ENCODE assay signal across 14 mouse cellular contexts in genomic region chr2:93099780-93100179, GRCm38 (mm10). TPM values are rescaled to one million over a fixed set of nuclear protein-coding genes. Genes with fewer than 3 reads are reported as not detected.
DNase-seq lines count a peak whose midpoint lies in the region; ATAC-seq and TF ChIP-seq lines count a peak whose summit lies in the region.
"Had no signal": no experiment of that assay in that cellular context is flagged by ENCODE, and none has a peak within 500 bp of the region (broad histone marks: within the 10 kb centered on the region; RNA-seq: fewer than 3 reads in every experiment).

No protein-coding gene starts in this region.

- H3K4me2 ChIP-seq in forebrain, embryonic 12.5 days = no peak overlapping the region
- no peak overlapping the region for H3K4me2 ChIP-seq in forebrain, embryonic 13.5 days
- H3K4me2 ChIP-seq in lung, embryonic 14.5 days = no peak overlapping the region
- H3K4me2 ChIP-seq in heart, embryonic 15.5 days = no peak overlapping the region
- H3K4me2 ChIP-seq: lung, embryonic 15.5 days had no signal

- H3K4me1 ChIP-seq in forebrain, embryonic 12.5 days = peaks cover 10% of the 10 kb centered on the region
- H3K4me1 ChIP-seq in forebrain, embryonic 13.5 days = peaks cover 16% of the 10 kb centered on the region; the same call in 1 of the 2 replicates
- H3K4me1 ChIP-seq in lung, embryonic 14.5 days (ENCODE audit: insufficient read depth) = 0 out of 2 replicates have a peak, but pooled peaks cover 3% of the 10 kb centered on the region
- H3K4me1 ChIP-seq in lung, adult 2 months (ENCODE audit: control insufficient read depth, insufficient read depth, low read length) = no peaks in the 10 kb centered on the region
- H3K4me1 ChIP-seq in heart, embryonic 15.5 days (replicated peaks) = peaks cover 16% of the 10 kb centered on the region
- H3K4me1 ChIP-seq in cerebellum, adult 2 months (ENCODE audit: control insufficient read depth, insufficient read depth, low read length) = no peaks in the 10 kb centered on the region

- 0 out of 2 replicates have a peak overlapping the region, but pooled peaks have one; percentile 31 for H3K27ac ChIP-seq in forebrain, embryonic 12.5 days
- no peak overlapping the region for H3K27ac ChIP-seq in forebrain, embryonic 13.5 days
- H3K27ac ChIP-seq in lung, embryonic 14.5 days (ENCODE audit: low read depth) = no peak overlapping the region
- H3K27ac ChIP-seq in heart, embryonic 15.5 days = no peak overlapping the region
- no peak overlapping the region for H3K27ac ChIP-seq in cerebellum, adult 2 months (ENCODE audit: insufficient read depth, low read length)
- H3K27ac ChIP-seq: left cerebral cortex, adult 2 months; lung, embryonic 15.5 days had no signal

- WGBS in forebrain, embryonic 12.5 days = 67% methylated on average over 3 of the region's 3 CpGs
- 66% methylated on average over 3 of the region's 3 CpGs for WGBS in forebrain, embryonic 13.5 days
- WGBS in lung, embryonic 14.5 days = 28% methylated on average over 3 of the region's 3 CpGs
- WGBS in lung, adult 2 months = 56% methylated on average over 3 of the region's 3 CpGs
- 13% methylated on average over 3 of the region's 3 CpGs for WGBS in heart, embryonic 15.5 days
- 57% methylated on average over 3 of the region's 3 CpGs for WGBS in cerebellum, adult 2 months

- DNase-seq in lung, embryonic 14.5 days = no peak
- no peak for DNase-seq in lung, adult 2 months
- peak; percentile 14 for DNase-seq in adrenal gland, postnatal 10 days
- no peak for DNase-seq in cerebellum, adult 2 months
- DNase-seq: cerebellum, postnatal 25 days; kidney, adult 8-10 months; retina, postnatal 1 day; thymus, postnatal 25 days had no signal

- no peak for TF ChIP-seq POLR2A in lung, adult 2 months (IDR thresholded peaks at IDR 0.05; ENCODE audit: borderline replicate concordance, extremely low read depth, low read depth, low read length)
- TF ChIP-seq POLR2A in cerebellum, adult 2 months (IDR thresholded peaks at IDR 0.05; ENCODE audit: borderline replicate concordance, insufficient read depth, low read length) = no peak

- H3K36me3 ChIP-seq in forebrain, embryonic 12.5 days (replicated peaks) = no peaks in the 10 kb centered on the region
- no peaks in the 10 kb centered on the region for H3K36me3 ChIP-seq in forebrain, embryonic 13.5 days (ENCODE audit: poor library complexity, severe bottlenecking)
- no peaks in the 10 kb centered on the region for H3K36me3 ChIP-seq in lung, embryonic 14.5 days (ENCODE audit: insufficient read depth)
- H3K36me3 ChIP-seq in heart, embryonic 15.5 days = no peaks in the 10 kb centered on the region
- H3K36me3 ChIP-seq: lung, embryonic 15.5 days had no signal

- no peak overlapping the region for H3K9ac ChIP-seq in forebrain, embryonic 12.5 days
- no peak overlapping the region for H3K9ac ChIP-seq in forebrain, embryonic 13.5 days
- H3K9ac ChIP-seq in lung, embryonic 14.5 days = no peak overlapping the region
- H3K9ac ChIP-seq in heart, embryonic 15.5 days = no peak overlapping the region
- H3K9ac ChIP-seq: lung, embryonic 15.5 days had no signal

- no peaks in the 10 kb centered on the region for H3K9me3 ChIP-seq in forebrain, embryonic 12.5 days
- no peaks in the 10 kb centered on the region for H3K9me3 ChIP-seq in forebrain, embryonic 13.5 days (replicated peaks)
- H3K9me3 ChIP-seq in lung, embryonic 14.5 days (ENCODE audit: low read depth, low read length) = no peaks in the 10 kb centered on the region
- no peaks in the 10 kb centered on the region for H3K9me3 ChIP-seq in heart, embryonic 15.5 days (replicated peaks)
- H3K9me3 ChIP-seq: lung, embryonic 15.5 days had no signal

- no peaks in the 10 kb centered on the region for H3K27me3 ChIP-seq in forebrain, embryonic 12.5 days
- no peaks in the 10 kb centered on the region for H3K27me3 ChIP-seq in forebrain, embryonic 13.5 days
- no peaks in the 10 kb centered on the region for H3K27me3 ChIP-seq in lung, embryonic 14.5 days (ENCODE audit: insufficient read depth, low read length)
- H3K27me3 ChIP-seq in heart, embryonic 15.5 days = no peaks in the 10 kb centered on the region
- no peaks in the 10 kb centered on the region for H3K27me3 ChIP-seq in cerebellum, adult 2 months (ENCODE audit: control insufficient read depth, insufficient read depth, low read length)
- H3K27me3 ChIP-seq: lung, embryonic 15.5 days had no signal

- H3K4me3 ChIP-seq in forebrain, embryonic 12.5 days (replicated peaks) = no peak overlapping the region
- no peak overlapping the region for H3K4me3 ChIP-seq in forebrain, embryonic 13.5 days
- no peak overlapping the region for H3K4me3 ChIP-seq in lung, embryonic 14.5 days (ENCODE audit: low read depth, low read length)
- no peak overlapping the region for H3K4me3 ChIP-seq in lung, adult 2 months (replicated peaks; ENCODE audit: extremely low read depth, low read depth, low read length)
- no peak overlapping the region for H3K4me3 ChIP-seq in heart, embryonic 15.5 days
- no peak overlapping the region for H3K4me3 ChIP-seq in cerebellum, adult 2 months (replicated peaks; ENCODE audit: insufficient read depth, low read depth, low read length)
- H3K4me3 ChIP-seq: left cerebral cortex, adult 2 months; lung, embryonic 15.5 days had no signal

- TF ChIP-seq CTCF in lung, embryonic 14.5 days (IDR thresholded peaks at IDR 0.05; ENCODE audit: low read depth) = no peak
- TF ChIP-seq CTCF in lung, adult 2 months (IDR thresholded peaks at IDR 0.05; ENCODE audit: insufficient read depth, low read length) = no peak
- TF ChIP-seq CTCF in cerebellum, adult 2 months (IDR thresholded peaks at IDR 0.05; ENCODE audit: borderline replicate concordance, insufficient read depth, low read depth, low read length) = no peak

- no peak for ATAC-seq in forebrain, embryonic 12.5 days (ENCODE audit: low FRiP score)
- ATAC-seq in forebrain, embryonic 13.5 days = no peak
- ATAC-seq in lung, embryonic 14.5 days (ENCODE audit: insufficient read depth) = peak; percentile 18; the same call in 1 of the 2 replicates
- peak; percentile 66 for ATAC-seq in heart, embryonic 15.5 days (replicated peaks; ENCODE audit: insufficient number of reproducible peaks, insufficient read depth, low FRiP score, low read depth)
- ATAC-seq: activated CD4-positive, CD25-positive, alpha-beta regulatory T cell, adult 4 months had no signal

RNA-seq across cellular contexts. Expression of gene Prdm11, which starts 53.8 kb away (rescaled TPM):
- 1.7 and 2.1 TPM in 2 replicates for polyA plus RNA-seq in forebrain, embryonic 12.5 days (2016; fragmentation: Nextera tagmentation; extraction: Ambion mirVana)
- polyA plus RNA-seq in forebrain, embryonic 13.5 days (2015; fragmentation: Nextera tagmentation; extraction: Ambion mirVana) = 1.4 and 1.9 TPM in 2 replicates
- 4.4 and 4.8 TPM in 2 replicates for polyA plus RNA-seq in lung, embryonic 14.5 days (2014; fragmentation: Nextera tagmentation; extraction: Ambion mirVana)
- 12.3 and 14.1 TPM in 2 replicates for polyA plus RNA-seq in lung, adult 2 months (2012; rRNA removed)
- total RNA-seq in adrenal gland, postnatal 10 days (2021) = 10 to 100 TPM; 35.7 to 37.1 TPM
- 4.7 and 5.7 TPM in 2 replicates for polyA plus RNA-seq in heart, embryonic 15.5 days (2015; fragmentation: Nextera tagmentation; extraction: Ambion mirVana)
- 10.3 and 11.3 TPM in 2 replicates for polyA plus RNA-seq in cerebellum, adult 2 months (2012; rRNA removed)

Comparison
In these comparisons a context has a peak if more than half of its experiments do, and no peak if none do; other contexts are left out.
1. ATAC-seq: peak in lung, embryonic 14.5 days (single experiment) and heart, embryonic 15.5 days (single experiment); none in forebrain, embryonic 12.5 days (single experiment) and forebrain, embryonic 13.5 days (single experiment).